In the genomic region with DNA sequence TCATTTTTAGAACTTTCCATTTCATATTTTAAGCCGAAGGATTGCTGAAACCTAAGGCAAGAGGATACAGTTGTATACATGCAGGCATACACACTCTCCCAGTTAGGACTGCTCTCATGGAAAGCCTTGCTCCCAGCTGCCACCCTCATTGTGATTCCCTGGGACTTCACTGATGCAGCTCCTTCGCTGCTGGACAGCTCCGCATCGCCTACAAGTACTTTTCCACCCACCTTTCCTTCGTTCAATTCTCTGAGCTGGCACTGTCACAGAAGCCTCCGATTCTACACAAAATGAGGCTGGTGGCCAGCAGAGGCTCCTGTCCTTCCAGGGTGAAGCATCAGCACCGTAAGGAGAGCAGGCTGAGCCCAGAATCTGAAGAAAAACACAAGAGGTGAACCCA, we compare ENCODE assay signal across 30 mouse cellular contexts.
A peak's percentile ranks its signal among the peaks of the same experiment; 100 is the strongest.
DNase-seq lines count a peak whose midpoint lies in the region; ATAC-seq lines count a peak whose summit lies in the region.
"Had no signal": no experiment of that assay in that cellular context is flagged by ENCODE, and none has a peak within 500 bp of the region (broad histone marks: within the 10 kb centered on the region; RNA-seq: fewer than 3 reads in every experiment).

No protein-coding gene starts in this region.

- no peak overlapping the region for H3K27ac ChIP-seq in heart, embryonic 12.5 days (ENCODE audit: poor library complexity, severe bottlenecking)
- H3K27ac ChIP-seq in midbrain, embryonic 11.5 days (ENCODE audit: low read depth, low read length) = no peak overlapping the region
- H3K27ac ChIP-seq in midbrain, embryonic 10.5 days (replicated peaks) = no peak overlapping the region
- no peak overlapping the region for H3K27ac ChIP-seq in embryonic facial prominence, embryonic 14.5 days (replicated peaks; ENCODE audit: low read depth, low read length)
- H3K27ac ChIP-seq: embryonic facial prominence, embryonic 13.5 days; hindbrain, embryonic 10.5 days; hindbrain, embryonic 15.5 days; liver, embryonic 15.5 days; lung, embryonic 15.5 days; midbrain, embryonic 13.5 days; neural tube, embryonic 15.5 days had no signal

- H3K4me2 ChIP-seq in heart, embryonic 12.5 days = no peak overlapping the region
- H3K4me2 ChIP-seq in midbrain, embryonic 11.5 days = no peak overlapping the region
- H3K4me2 ChIP-seq in embryonic facial prominence, embryonic 14.5 days (ENCODE audit: low read depth, low read length) = no peak overlapping the region
- H3K4me2 ChIP-seq: embryonic facial prominence, embryonic 13.5 days; hindbrain, embryonic 15.5 days; liver, embryonic 15.5 days; lung, embryonic 15.5 days; midbrain, embryonic 13.5 days; neural tube, embryonic 15.5 days had no signal

- no peaks in the 10 kb centered on the region for H3K9me3 ChIP-seq in heart, embryonic 12.5 days (replicated peaks)
- H3K9me3 ChIP-seq in midbrain, embryonic 11.5 days (ENCODE audit: control insufficient read depth, low read length) = no peaks in the 10 kb centered on the region
- no peaks in the 10 kb centered on the region for H3K9me3 ChIP-seq in midbrain, embryonic 10.5 days (replicated peaks)
- H3K9me3 ChIP-seq in embryonic facial prominence, embryonic 14.5 days (ENCODE audit: control insufficient read depth, low read length) = no peaks in the 10 kb centered on the region
- H3K9me3 ChIP-seq: embryonic facial prominence, embryonic 13.5 days; hindbrain, embryonic 10.5 days; hindbrain, embryonic 15.5 days; liver, embryonic 15.5 days; lung, embryonic 15.5 days; midbrain, embryonic 13.5 days; neural tube, embryonic 15.5 days had no signal

- ATAC-seq in heart, embryonic 12.5 days (ENCODE audit: insufficient number of reproducible peaks, low FRiP score) = no peak
- no peak for ATAC-seq in midbrain, embryonic 11.5 days (ENCODE audit: low FRiP score)
- no peak for ATAC-seq in embryonic facial prominence, embryonic 14.5 days (ENCODE audit: low read depth)
- ATAC-seq: CD4-positive, CD25-positive, alpha-beta regulatory T cell, adult 4 months; forebrain, embryonic 16.5 days; inflammation-experienced regulatory T-cells, adult 6 months; midbrain, embryonic 13.5 days had no signal

- no peaks in the 10 kb centered on the region for H3K36me3 ChIP-seq in heart, embryonic 12.5 days
- H3K36me3 ChIP-seq in midbrain, embryonic 11.5 days (ENCODE audit: control insufficient read depth, insufficient read depth, low read length) = no peaks in the 10 kb centered on the region
- no peaks in the 10 kb centered on the region for H3K36me3 ChIP-seq in midbrain, embryonic 10.5 days
- no peaks in the 10 kb centered on the region for H3K36me3 ChIP-seq in embryonic facial prominence, embryonic 14.5 days (ENCODE audit: control insufficient read depth, insufficient read depth, low read length)
- H3K36me3 ChIP-seq: embryonic facial prominence, embryonic 13.5 days; hindbrain, embryonic 10.5 days; hindbrain, embryonic 15.5 days; liver, embryonic 15.5 days; lung, embryonic 15.5 days; midbrain, embryonic 13.5 days; neural tube, embryonic 15.5 days had no signal

- 35% methylated on average over 7 of the region's 7 CpGs for WGBS in heart, embryonic 12.5 days
- WGBS in midbrain, embryonic 11.5 days = 54% methylated on average over 7 of the region's 7 CpGs
- WGBS in midbrain, embryonic 10.5 days = 62% methylated on average over 7 of the region's 7 CpGs
- WGBS in embryonic facial prominence, embryonic 14.5 days = 49% methylated on average over 7 of the region's 7 CpGs

- H3K4me1 ChIP-seq in heart, embryonic 12.5 days (replicated peaks) = peaks cover 11% of the 10 kb centered on the region
- no peaks in the 10 kb centered on the region for H3K4me1 ChIP-seq in midbrain, embryonic 11.5 days (ENCODE audit: control insufficient read depth, insufficient read depth, low read length)
- H3K4me1 ChIP-seq in midbrain, embryonic 10.5 days = peaks cover 3% of the 10 kb centered on the region; the same call in 1 of the 2 replicates
- H3K4me1 ChIP-seq in embryonic facial prominence, embryonic 14.5 days (ENCODE audit: control insufficient read depth, insufficient read depth, low read length) = peaks cover 6% of the 10 kb centered on the region; the same call in 1 of the 2 replicates
- H3K4me1 ChIP-seq: liver, embryonic 15.5 days had no signal

- H3K27me3 ChIP-seq in heart, embryonic 12.5 days (replicated peaks) = peaks cover 8% of the 10 kb centered on the region; the same call in 1 of the 2 replicates
- H3K27me3 ChIP-seq in midbrain, embryonic 11.5 days (ENCODE audit: control insufficient read depth, insufficient read depth, low read length) = no peaks in the 10 kb centered on the region
- H3K27me3 ChIP-seq in midbrain, embryonic 10.5 days (ENCODE audit: low read depth, poor library complexity, severe bottlenecking) = no peaks in the 10 kb centered on the region
- H3K27me3 ChIP-seq in embryonic facial prominence, embryonic 14.5 days (replicated peaks; ENCODE audit: control insufficient read depth, insufficient read depth, low read length) = no peaks in the 10 kb centered on the region
- H3K27me3 ChIP-seq: embryonic facial prominence, embryonic 13.5 days; hindbrain, embryonic 15.5 days; lung, embryonic 15.5 days; midbrain, embryonic 13.5 days; neural tube, embryonic 15.5 days had no signal

- peak; percentile 64 for DNase-seq in heart, adult 11 months
- peak; percentile 56 for DNase-seq in midbrain, embryonic 11.5 days (ENCODE audit: low spot score, missing footprints)
- no peak for DNase-seq in midbrain, embryonic 10.5 days (ENCODE audit: low spot score)
- DNase-seq in ZHBTc4 (ENCODE audit: low read depth, low spot score) = peak; percentile 36
- peak; percentile 41 for DNase-seq in embryonic facial prominence, embryonic 14.5 days (ENCODE audit: low spot score)
- no peak for DNase-seq in gastrocnemius, postnatal 10 days
- DNase-seq in adrenal gland, postnatal 14 days = no peak
- DNase-seq: adrenal gland, adult 8-10 months; cerebellum, adult 11 months; cerebellum, adult 9-10 months; gastrocnemius, postnatal 36 days; heart, postnatal 14 days; kidney, adult 11 months; layer of hippocampus, postnatal 36 days; lung, postnatal 36 days; retina, postnatal 1 day; thymus, adult 2 months; thymus, postnatal 4 days had no signal

- H3K4me3 ChIP-seq in heart, embryonic 12.5 days = no peak overlapping the region
- H3K4me3 ChIP-seq in midbrain, embryonic 11.5 days (ENCODE audit: low read depth, low read length) = no peak overlapping the region
- H3K4me3 ChIP-seq in midbrain, embryonic 10.5 days = no peak overlapping the region
- H3K4me3 ChIP-seq in embryonic facial prominence, embryonic 14.5 days (ENCODE audit: low read depth, low read length) = no peak overlapping the region
- H3K4me3 ChIP-seq: embryonic facial prominence, embryonic 13.5 days; erythroblast, embryonic 14.5 days; hindbrain, embryonic 10.5 days; hindbrain, embryonic 15.5 days; liver, embryonic 15.5 days; lung, embryonic 15.5 days; midbrain, embryonic 13.5 days; neural tube, embryonic 15.5 days had no signal

- no peak overlapping the region for H3K9ac ChIP-seq in heart, embryonic 12.5 days
- no peak overlapping the region for H3K9ac ChIP-seq in midbrain, embryonic 11.5 days (ENCODE audit: low read length)
- H3K9ac ChIP-seq in embryonic facial prominence, embryonic 14.5 days (ENCODE audit: low read depth, low read length) = no peak overlapping the region
- H3K9ac ChIP-seq: embryonic facial prominence, embryonic 13.5 days; hindbrain, embryonic 15.5 days; liver, embryonic 15.5 days; lung, embryonic 15.5 days; midbrain, embryonic 13.5 days; neural tube, embryonic 15.5 days had no signal

Comparison
In these comparisons a context has a peak if more than half of its experiments do, and no peak if none do; other contexts are left out.
1. DNase-seq: peak in heart, adult 11 months (single experiment), midbrain, embryonic 11.5 days (single experiment), ZHBTc4 (single experiment) and embryonic facial prominence, embryonic 14.5 days (single experiment); none in midbrain, embryonic 10.5 days (single experiment), gastrocnemius, postnatal 10 days (single experiment) and adrenal gland, postnatal 14 days (single experiment).